Mouse (Mus musculus): ENCODE measurements around the gene C030005K15Rik. TPM values are rescaled to one million over a fixed set of nuclear protein-coding genes. Genes with fewer than 3 reads are reported as not detected.

C030005K15Rik gene
- polyA plus RNA-seq, 1 experiment: not detected

GRCm38 (mm10) chr10:97714584-97714983 is 12.0 kb downstream of the C030005K15Rik start:
- no peak overlapping the region for H3K27ac ChIP-seq (ENCODE audit: insufficient read depth, low read depth, low read length)
- H3K4me3 ChIP-seq (ENCODE audit: insufficient read depth, low read length): no peak overlapping the region
- TF ChIP-seq POLR2A (IDR thresholded peaks at IDR 0.05; ENCODE audit: borderline replicate concordance, low read depth, low read length) (no peak), CTCF (IDR thresholded peaks at IDR 0.05; ENCODE audit: low read depth, low read length) (no peak)
- no peaks in the 10 kb centered on the region for H3K4me1 ChIP-seq (ENCODE audit: control insufficient read depth, insufficient read depth, low read length)

GRCm38 (mm10) chr10:97712687-97713086 is 13.9 kb downstream of the C030005K15Rik start:
- Histone ChIP-seq H3K4me1 (ENCODE audit: control insufficient read depth, insufficient read depth, low read length) (no peaks in the 10 kb centered on the region), H3K27ac (ENCODE audit: insufficient read depth, low read depth, low read length) (no peak overlapping the region), H3K4me3 (ENCODE audit: insufficient read depth, low read length) (no peak overlapping the region)
- no peak for TF ChIP-seq POLR2A (IDR thresholded peaks at IDR 0.05; ENCODE audit: borderline replicate concordance, low read depth, low read length)
- no peak for TF ChIP-seq CTCF (IDR thresholded peaks at IDR 0.05; ENCODE audit: low read depth, low read length)

- TF ChIP-seq POLR2A (IDR thresholded peaks at IDR 0.05; ENCODE audit: borderline replicate concordance, low read depth, low read length) (no peak), CTCF (IDR thresholded peaks at IDR 0.05; ENCODE audit: low read depth, low read length) (no peak)
- Histone ChIP-seq H3K4me3 (ENCODE audit: insufficient read depth, low read length) (no peak overlapping the region), H3K27ac (ENCODE audit: insufficient read depth, low read depth, low read length) (no peak overlapping the region), H3K4me1 (ENCODE audit: control insufficient read depth, insufficient read depth, low read length) (no peaks in the 10 kb centered on the region)
Observed at GRCm38 (mm10) chr10:97704562-97704961, 22.0 kb downstream of the C030005K15Rik start.

- peaks cover 2% of the 10 kb centered on the region for H3K4me1 ChIP-seq (ENCODE audit: control insufficient read depth, insufficient read depth, low read length)
- H3K27ac ChIP-seq (ENCODE audit: insufficient read depth, low read depth, low read length): no peak overlapping the region
- TF ChIP-seq POLR2A (IDR thresholded peaks at IDR 0.05; ENCODE audit: borderline replicate concordance, low read depth, low read length): no peak
- no peak for TF ChIP-seq CTCF (IDR thresholded peaks at IDR 0.05; ENCODE audit: low read depth, low read length)
- H3K4me3 ChIP-seq (ENCODE audit: insufficient read depth, low read length): no peak overlapping the region
Observed at GRCm38 (mm10) chr10:97702321-97702720, 24.2 kb downstream of the C030005K15Rik start.

GRCm38 (mm10) chr10:97693398-97694135 is 33.0 kb downstream of the C030005K15Rik start:
- TF ChIP-seq POLR2A (IDR thresholded peaks at IDR 0.05; ENCODE audit: borderline replicate concordance, low read depth, low read length) (no peak), CTCF (IDR thresholded peaks at IDR 0.05; ENCODE audit: low read depth, low read length) (no peak)
- Histone ChIP-seq H3K4me1 (ENCODE audit: control insufficient read depth, insufficient read depth, low read length) (no peaks in the 10 kb centered on the region), H3K4me3 (ENCODE audit: insufficient read depth, low read length) (no peak overlapping the region), H3K27ac (ENCODE audit: insufficient read depth, low read depth, low read length) (no peak overlapping the region)

GRCm38 (mm10) chr10:97692913-97693312 is 33.6 kb downstream of the C030005K15Rik start, which contains the start of gene Ccer1:
Ccer1 (plus strand) TSS chr10:97693059.
- H3K4me1 ChIP-seq (ENCODE audit: control insufficient read depth, insufficient read depth, low read length): no peaks in the 10 kb centered on the region
- TF ChIP-seq POLR2A (IDR thresholded peaks at IDR 0.05; ENCODE audit: borderline replicate concordance, low read depth, low read length) (no peak), CTCF (IDR thresholded peaks at IDR 0.05; ENCODE audit: low read depth, low read length) (no peak)
- no peak within 1 kb of the TSS for H3K4me3 ChIP-seq (ENCODE audit: insufficient read depth, low read length)
- H3K27ac ChIP-seq (ENCODE audit: insufficient read depth, low read depth, low read length): no peak within 1 kb of the TSS

GRCm38 (mm10) chr10:97689425-97689824 is 37.1 kb downstream of the C030005K15Rik start:
- Histone ChIP-seq H3K4me1 (ENCODE audit: control insufficient read depth, insufficient read depth, low read length) (no peaks in the 10 kb centered on the region), H3K4me3 (ENCODE audit: insufficient read depth, low read length) (no peak overlapping the region), H3K27ac (ENCODE audit: insufficient read depth, low read depth, low read length) (no peak overlapping the region)
- TF ChIP-seq CTCF (IDR thresholded peaks at IDR 0.05; ENCODE audit: low read depth, low read length) (no peak), POLR2A (IDR thresholded peaks at IDR 0.05; ENCODE audit: borderline replicate concordance, low read depth, low read length) (no peak)

- no peak overlapping the region for H3K27ac ChIP-seq (ENCODE audit: insufficient read depth, low read depth, low read length)
- H3K4me1 ChIP-seq (ENCODE audit: control insufficient read depth, insufficient read depth, low read length): no peaks in the 10 kb centered on the region
- H3K4me3 ChIP-seq (ENCODE audit: insufficient read depth, low read length): no peak overlapping the region
- TF ChIP-seq CTCF (IDR thresholded peaks at IDR 0.05; ENCODE audit: low read depth, low read length): no peak
Observed at GRCm38 (mm10) chr10:97687198-97687597, 39.4 kb downstream of the C030005K15Rik start.

GRCm38 (mm10) chr10:97682981-97683380 is 43.6 kb downstream of the C030005K15Rik start:
- no peaks in the 10 kb centered on the region for H3K4me1 ChIP-seq (ENCODE audit: control insufficient read depth, insufficient read depth, low read length)
- TF ChIP-seq CTCF (IDR thresholded peaks at IDR 0.05; ENCODE audit: low read depth, low read length): no peak
- no peak overlapping the region for H3K4me3 ChIP-seq (ENCODE audit: insufficient read depth, low read length)
- no peak overlapping the region for H3K27ac ChIP-seq (ENCODE audit: insufficient read depth, low read depth, low read length)

Other genes starting within 250 kb of the C030005K15Rik start
- gene Dcn, start 247.1 kb downstream of the C030005K15Rik start, polyA plus RNA-seq (2012; ENCODE audit: insufficient read depth, insufficient read length, missing spikeins): 1.3 and 2.1 TPM in 2 replicates
- gene Lum, start 161.6 kb downstream of the C030005K15Rik start, polyA plus RNA-seq (2012; ENCODE audit: insufficient read depth, insufficient read length, missing spikeins): not detected in 2 replicates
- gene Kera, start 119.9 kb downstream of the C030005K15Rik start, polyA plus RNA-seq (2012; ENCODE audit: insufficient read depth, insufficient read length, missing spikeins): not detected in 2 replicates
- not detected in 2 replicates for gene Epyc, start 82.7 kb downstream of the C030005K15Rik start, polyA plus RNA-seq (2012; ENCODE audit: insufficient read depth, insufficient read length, missing spikeins)
- not detected in 2 replicates for gene Ccer1, start 33.7 kb downstream of the C030005K15Rik start, polyA plus RNA-seq (2012; ENCODE audit: insufficient read depth, insufficient read length, missing spikeins)